Mouse (Mus musculus) 3134 (cell line): ENCODE measurements at regions not wholly inside any gene's neighbourhood (a gene's known extent, or its start where the extent isn't known, plus 50 kb on each side); places are given as distances from the start of the nearest gene placed in this dataset.
"Not testable (repeated sequence)": the region's sequence is repeated elsewhere in the genome, so short reads cannot be mapped to it uniquely, and the experiment has no call there.

ENCODE experiments used
- DNase-seq: peaks from one replicate; pipeline ENCODE4 v3.0.0-alpha.2; 2011; ENCODE audit warnings: low spot score; ENCODE audit not compliant: insufficient read length; ENCODE audit errors: extremely low read depth

- DNase-seq = no peak
These were observed 116.4 kb upstream of the Tet2 start for GRCm38 (mm10) chr3:133661303-133661702.

GRCm38 (mm10) chr3:133664914-133665313, 120.0 kb upstream of the Tet2 start:
- no peak for DNase-seq

GRCm38 (mm10) chr3:133665425-133666317, 120.7 kb upstream of the Tet2 start:
- DNase-seq = no peak

- DNase-seq = peak; percentile 53
These were observed 128.0 kb upstream of the Tet2 start for GRCm38 (mm10) chr3:133672742-133673447.

GRCm38 (mm10) chr3:133677892-133678291, 133.0 kb upstream of the Tet2 start:
- no peak for DNase-seq

GRCm38 (mm10) chr3:133679891-133680290, 135.0 kb upstream of the Tet2 start:
- no peak for DNase-seq

- no peak for DNase-seq
These were observed 135.4 kb upstream of the Tet2 start for GRCm38 (mm10) chr3:133680343-133680742.

GRCm38 (mm10) chr3:133680805-133681204, 135.9 kb upstream of the Tet2 start:
- no peak for DNase-seq

GRCm38 (mm10) chr3:133684196-133684743, 139.3 kb upstream of the Tet2 start:
- DNase-seq = no peak

GRCm38 (mm10) chr3:133684747-133685146, 139.8 kb upstream of the Tet2 start:
- DNase-seq = no peak

GRCm38 (mm10) chr3:133685393-133685792, 140.5 kb upstream of the Tet2 start:
- no peak for DNase-seq

GRCm38 (mm10) chr3:133694057-133694456, 149.1 kb upstream of the Tet2 start:
- DNase-seq = no peak

GRCm38 (mm10) chr3:133696122-133696521, 151.2 kb upstream of the Tet2 start:
- no peak for DNase-seq

- DNase-seq = not testable (repeated sequence)
These were observed 159.9 kb upstream of the Tet2 start for GRCm38 (mm10) chr3:133704849-133705248.

GRCm38 (mm10) chr3:133711518-133711917, 166.6 kb upstream of the Tet2 start:
- no peak for DNase-seq

GRCm38 (mm10) chr3:133722550-133723290, 177.8 kb upstream of the Tet2 start:
- no peak for DNase-seq

- DNase-seq = no peak
These were observed 181.9 kb upstream of the Tet2 start for GRCm38 (mm10) chr3:133726831-133727230.

- DNase-seq = no peak
These were observed 190.7 kb upstream of the Tet2 start for GRCm38 (mm10) chr3:133735603-133736002.

- DNase-seq = no peak
These were observed 194.0 kb upstream of the Tet2 start for GRCm38 (mm10) chr3:133738936-133739335.

- no peak for DNase-seq
These were observed 199.7 kb upstream of the Tet2 start for GRCm38 (mm10) chr3:133744552-133745118.
